Mouse (Mus musculus) ES-E14 (cell line): ENCODE measurements around the gene Acox2. TPM values are rescaled to one million over a fixed set of nuclear protein-coding genes. Genes with fewer than 3 reads are reported as not detected.
"Not testable (repeated sequence)": the region's sequence is repeated elsewhere in the genome, so short reads cannot be mapped to it uniquely, and the experiment has no call there.

Source experiments
- DNase-seq: peaks from one replicate; pipeline ENCODE4 v3.0.0-alpha.2; 2013; ENCODE audit warnings: low read depth, low spot score
- H3K27ac ChIP-seq: 2 replicates; pipeline ENCODE4 v1.5.1; 2012; ENCODE audit warnings: low read depth, mild to moderate bottlenecking, low read length, moderate library complexity, mixed read lengths; ENCODE audit not compliant: poor library complexity, insufficient read depth, severe bottlenecking
- H3K36me3 ChIP-seq: 2 replicates; pipeline ENCODE4 v1.6.1; 2012; ENCODE audit warnings: mild to moderate bottlenecking, low read length, moderate library complexity, mixed read lengths; ENCODE audit not compliant: control insufficient read depth, poor library complexity, insufficient read depth, severe bottlenecking
- H3K4me1 ChIP-seq, 2 experiments: fragments of 150-350 bp in 1 of 2; sonication (generic) in 1 of 2; 2 replicates each; pipeline ENCODE4 v1.6.1; 2012; ENCODE audit warnings: low read length in 2 of 2, mild to moderate bottlenecking in 1 of 2, mixed read lengths in 1 of 2; ENCODE audit not compliant: control insufficient read depth in 2 of 2, insufficient read depth in 2 of 2, poor library complexity in 1 of 2
- H3K4me3 ChIP-seq, 2 experiments: fragments of 150-350 bp in 1 of 2; sonication (generic) in 1 of 2; 2 replicates each; pipeline ENCODE4 v1.5.1; 2012; ENCODE audit warnings: low read length in 2 of 2, low read depth in 1 of 2, mild to moderate bottlenecking in 1 of 2, mixed read lengths in 1 of 2; ENCODE audit not compliant: insufficient read depth in 1 of 2, poor library complexity in 1 of 2, severe bottlenecking in 1 of 2
- H3K9ac ChIP-seq: 2 replicates; pipeline ENCODE4 v1.6.1; 2012; ENCODE audit warnings: low read depth, mild to moderate bottlenecking, low read length, mixed read lengths; ENCODE audit not compliant: poor library complexity, insufficient read depth, severe bottlenecking
- H3K9me3 ChIP-seq: fragments of 150-350 bp; sonication (generic); 2 replicates; pipeline ENCODE4 v1.6.1; 2012; ENCODE audit warnings: low read depth, mild to moderate bottlenecking, low read length; ENCODE audit not compliant: control insufficient read depth, insufficient read depth
- CHD2 ChIP-seq: IDR thresholded peaks from 2 replicates; pipeline ENCODE4 v1.6.1; 2014; ENCODE audit warnings: mild to moderate bottlenecking, low read depth, low read length, inconsistent platforms
- HCFC1 ChIP-seq: IDR thresholded peaks from 2 replicates; pipeline ENCODE4 v1.6.1; 2012; ENCODE audit warnings: low read length, inconsistent platforms, borderline replicate concordance; ENCODE audit not compliant: insufficient read depth
- MAFK ChIP-seq: IDR thresholded peaks from 2 replicates; pipeline ENCODE4 v1.6.1; 2014; ENCODE audit warnings: mild to moderate bottlenecking, low read depth, low read length, inconsistent platforms; ENCODE audit not compliant: insufficient read depth
- ZC3H11A ChIP-seq: IDR thresholded peaks from 2 replicates; pipeline ENCODE4 v1.6.1; 2012; ENCODE audit warnings: low read depth, mild to moderate bottlenecking, inconsistent platforms, low read length, borderline replicate concordance
- ZNF384 ChIP-seq: IDR thresholded peaks from 2 replicates; pipeline ENCODE4 v1.6.1; 2012; ENCODE audit warnings: low read depth, low read length, inconsistent platforms
- in situ Hi-C, 2 experiments: fragments of 600-800 bp; cut with MboI; formaldehyde crosslinking; loops; one replicate each; pipeline ENCODE4 v1.15.1; 2025; ENCODE audit warnings: low sequenced_read_pairs in 2 of 2, inconsistent platforms in 1 of 2; ENCODE audit not compliant: unreplicated experiment in 2 of 2
- total RNA-seq: library from RNA; depleted of rRNA; stranded (reverse); fragments of 300-350 nt; gene quantifications from 2 replicates; pipeline ENCODE4 v1.2.3, GENCODE M21; 2012

The Acox2 gene
- total RNA-seq, 1 experiment: not detected

GRCm38 (mm10) chr14:8302687-8303086 is 43.5 kb upstream of the Acox2 start:
- no peak overlapping the region for H3K27ac ChIP-seq
- in situ Hi-C loops: no loop called here
- DNase-seq: no peak

DNA sequence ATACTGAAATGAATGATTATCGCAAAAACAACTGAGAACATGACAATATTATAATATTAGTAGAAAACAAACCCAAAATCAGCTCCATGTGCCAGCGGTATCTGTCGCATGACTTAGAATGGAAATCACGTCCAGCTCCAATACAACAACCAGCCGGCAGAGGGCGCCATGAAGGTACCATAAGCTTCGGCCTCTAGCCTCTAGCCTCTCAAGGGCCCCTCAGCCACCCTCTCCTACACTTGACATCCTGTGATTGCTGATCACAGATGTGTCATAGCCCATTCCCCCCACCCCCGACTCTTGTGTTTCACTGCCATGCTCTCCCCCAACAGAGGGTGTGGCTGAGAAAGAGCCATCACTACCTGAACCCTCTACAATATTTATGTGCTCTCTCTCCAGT is 41.1 kb upstream of the Acox2 start:
- Histone ChIP-seq H3K4me1 (no peaks in the 10 kb centered on the region), H3K9ac (no peak overlapping the region), H3K9me3 (no peaks in the 10 kb centered on the region), H3K4me3 (no peak overlapping the region), H3K36me3 (no peaks in the 10 kb centered on the region), H3K27ac (no peak overlapping the region)
- peak; percentile 68 for DNase-seq
- TF ChIP-seq HCFC1 (no peak), CHD2 (no peak), ZNF384 (no peak), ZC3H11A (no peak; the same call in 1 of the 2 replicates), MAFK (no peak)
- in situ Hi-C loops: no loop called here

More at GRCm38 (mm10) chr14:8302687-8303086, 43.5 kb upstream of the Acox2 start:
- H3K9me3 ChIP-seq: no peaks in the 10 kb centered on the region
- no peak for TF ChIP-seq MAFK
- TF ChIP-seq ZC3H11A: no peak
- TF ChIP-seq HCFC1: no peak
- TF ChIP-seq CHD2: no peak
- no peak for TF ChIP-seq ZNF384
- no peaks in the 10 kb centered on the region for H3K36me3 ChIP-seq
- no peak overlapping the region for H3K4me3 ChIP-seq
- H3K9ac ChIP-seq: no peak overlapping the region
- H3K4me1 ChIP-seq: no peaks in the 10 kb centered on the region

DNA sequence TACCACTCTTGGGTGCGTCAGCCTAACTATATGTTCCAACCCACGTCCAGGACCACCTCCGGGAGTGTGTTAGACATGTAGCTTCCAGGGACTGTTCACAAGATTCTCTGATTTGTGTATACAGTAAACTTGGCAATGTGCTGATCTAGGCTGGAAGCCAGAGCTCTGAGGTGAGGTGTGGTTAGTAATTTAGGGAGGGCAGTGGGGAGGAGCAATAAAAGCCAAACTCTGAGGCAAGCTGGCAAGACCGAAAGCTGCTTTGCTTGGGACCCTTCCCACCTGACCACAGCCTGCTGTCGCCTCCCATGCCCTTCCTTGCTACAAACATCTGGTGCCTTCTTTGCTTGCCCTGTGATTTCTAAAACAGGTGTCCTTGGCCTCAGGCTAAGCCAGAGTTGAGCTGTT is 38.7 kb upstream of the Acox2 start:
- no peaks in the 10 kb centered on the region for H3K4me1 ChIP-seq
- no peak for TF ChIP-seq CHD2
- TF ChIP-seq ZC3H11A: no peak
- no peak for TF ChIP-seq HCFC1
- no peak for TF ChIP-seq ZNF384
- TF ChIP-seq MAFK: no peak
- in situ Hi-C loops: no loop called here
- DNase-seq: no peak
- H3K9me3 ChIP-seq: no peaks in the 10 kb centered on the region
- H3K4me3 ChIP-seq: no peak overlapping the region
- no peak overlapping the region for H3K9ac ChIP-seq
- no peak overlapping the region for H3K27ac ChIP-seq
- H3K36me3 ChIP-seq: no peaks in the 10 kb centered on the region

DNA sequence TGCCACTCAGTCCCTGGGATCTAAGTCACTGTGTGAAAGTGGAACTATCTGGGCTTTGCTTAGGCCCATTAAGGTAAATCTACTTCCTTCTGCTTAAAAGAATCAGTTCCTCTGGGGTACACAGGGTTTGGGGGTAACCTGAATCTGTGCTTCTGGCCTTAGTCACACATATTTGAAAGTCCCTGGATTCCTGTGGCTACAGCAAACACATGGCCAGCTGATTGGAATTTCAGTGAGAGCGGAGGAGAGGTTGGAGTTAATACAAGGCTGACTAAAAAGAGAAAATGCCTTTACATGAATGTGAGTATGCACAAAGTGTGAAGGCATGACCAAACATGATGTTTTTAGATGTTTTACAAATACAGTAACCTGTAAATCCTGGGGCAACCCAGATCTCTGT is 35.1 kb upstream of the Acox2 start:
- in situ Hi-C loops: no loop called here
- H3K4me1 ChIP-seq: no peaks in the 10 kb centered on the region
- H3K36me3 ChIP-seq: no peaks in the 10 kb centered on the region
- no peak for TF ChIP-seq CHD2
- no peak for TF ChIP-seq ZNF384
- no peak for TF ChIP-seq MAFK
- TF ChIP-seq HCFC1: no peak
- no peak for TF ChIP-seq ZC3H11A
- no peak overlapping the region for H3K27ac ChIP-seq
- no peaks in the 10 kb centered on the region for H3K9me3 ChIP-seq
- H3K4me3 ChIP-seq: no peak overlapping the region
- no peak overlapping the region for H3K9ac ChIP-seq
- no peak for DNase-seq

DNA sequence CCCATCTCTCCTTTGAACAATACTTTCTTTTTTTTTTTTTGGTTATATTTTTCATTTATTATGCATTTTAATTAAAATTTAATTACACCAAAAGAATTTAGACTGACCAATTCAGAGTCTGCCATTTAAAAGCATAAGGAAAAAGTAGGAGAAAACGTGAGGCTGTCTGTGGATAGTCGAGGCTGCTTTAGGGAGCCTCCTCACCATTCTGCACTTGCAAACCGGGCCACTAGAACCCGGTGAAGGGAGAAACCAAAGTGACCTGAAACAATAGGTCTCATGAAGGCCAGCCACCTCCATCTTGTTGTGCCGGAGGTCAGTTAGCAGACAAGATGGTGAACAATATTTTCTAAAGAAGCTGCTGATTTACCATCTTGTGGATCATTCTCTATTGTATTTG is 27.4 kb upstream of the Acox2 start:
- H3K4me3 ChIP-seq, H3K9ac ChIP-seq, H3K4me1 ChIP-seq, in situ Hi-C loops, H3K36me3 ChIP-seq, H3K9me3 ChIP-seq: not testable (repeated sequence)
- H3K27ac ChIP-seq: 0 out of 2 replicates have a peak overlapping the region, but pooled peaks have one; percentile 47
- peak; percentile 51 for DNase-seq
